Mouse (Mus musculus) midbrain, embryonic 15.5 days (tissue): Measurements from ENCODE around the gene Sgpp1. TPM values are rescaled to one million over a fixed set of nuclear protein-coding genes. Genes with fewer than 3 reads are reported as not detected.
"Not testable (repeated sequence)": the region's sequence is repeated elsewhere in the genome, so short reads cannot be mapped to it uniquely, and the experiment has no call there.

Source experiments
- ATAC-seq: fragments of 200-750 bp; cut with Nextera tagmentation; replicated peaks from 2 replicates; pipeline ENCODE4 v1.8.0; 2017; ENCODE audit warnings: moderate TSS enrichment
- H3K27ac ChIP-seq: fragments of 300-500 bp; sonication (generic); 2 replicates; pipeline ENCODE4 v1.5.1; 2015; ENCODE audit warnings: mild to moderate bottlenecking, inconsistent platforms
- H3K27me3 ChIP-seq: fragments of 300-500 bp; sonication (generic); replicated peaks from 2 replicates; pipeline ENCODE4 v1.6.1; 2015; ENCODE audit warnings: inconsistent platforms
- H3K36me3 ChIP-seq: fragments of 300-500 bp; sonication (generic); replicated peaks from 2 replicates; pipeline ENCODE4 v1.6.1; 2015; ENCODE audit warnings: inconsistent platforms
- H3K4me1 ChIP-seq: fragments of 300-500 bp; sonication (generic); 2 replicates; pipeline ENCODE4 v1.6.1; 2015; ENCODE audit warnings: inconsistent platforms
- H3K4me2 ChIP-seq: fragments of 300-500 bp; sonication (generic); 2 replicates; pipeline ENCODE4 v1.6.1; 2015; ENCODE audit warnings: inconsistent platforms, mild to moderate bottlenecking, moderate library complexity
- H3K4me3 ChIP-seq: fragments of 300-500 bp; sonication (generic); 2 replicates; pipeline ENCODE4 v1.5.1; 2015; ENCODE audit warnings: mild to moderate bottlenecking, inconsistent platforms
- H3K9ac ChIP-seq: fragments of 300-500 bp; sonication (generic); 2 replicates; pipeline ENCODE4 v1.6.1; 2015; ENCODE audit warnings: mild to moderate bottlenecking, inconsistent platforms
- H3K9me3 ChIP-seq: fragments of 300-500 bp; sonication (generic); 2 replicates; pipeline ENCODE4 v1.6.1; 2016; ENCODE audit warnings: inconsistent platforms
- WGBS: fragments of 180-500 bp; shearing (Covaris S2); methylation state at CpG from one replicate; pipeline ENCODE4 v1.1.7; 2015; ENCODE audit warnings: mixed read lengths; 5-methylcytosine and 5-hydroxymethylcytosine counted together
- polyA plus RNA-seq: library from polyadenylated mRNA; unstranded; fragments of >200 nt; fragmentation: Nextera tagmentation; extraction: Ambion mirVana; gene quantifications from 2 replicates; pipeline ENCODE4 v1.2.1, GENCODE M21; 2015

Gene Sgpp1
- polyA plus RNA-seq, 1 experiment from 2014 or later = 12.5 TPM

- no peak overlapping the region for H3K4me3 ChIP-seq
- ATAC-seq = no peak
- H3K4me2 ChIP-seq = no peak overlapping the region
- no peaks in the 10 kb centered on the region for H3K36me3 ChIP-seq
- H3K4me1 ChIP-seq = no peaks in the 10 kb centered on the region
- H3K9me3 ChIP-seq = no peaks in the 10 kb centered on the region
- H3K27me3 ChIP-seq = no peaks in the 10 kb centered on the region
- 89% methylated on average over 7 of the region's 7 CpGs for WGBS
- no peak overlapping the region for H3K9ac ChIP-seq
- no peak overlapping the region for H3K27ac ChIP-seq
Measured at GRCm38 (mm10) chr12:75706670-75707069, 28.9 kb downstream of the Sgpp1 start.

GRCm38 (mm10) chr12:75702739-75703122 is 32.8 kb downstream of the Sgpp1 start:
- H3K27ac ChIP-seq = no peak overlapping the region
- no peak for ATAC-seq
- no peaks in the 10 kb centered on the region for H3K27me3 ChIP-seq
- no peak overlapping the region for H3K4me2 ChIP-seq
- H3K9ac ChIP-seq = no peak overlapping the region
- WGBS = 90% methylated on average over 3 of the region's 3 CpGs
- H3K4me1 ChIP-seq = no peaks in the 10 kb centered on the region
- no peaks in the 10 kb centered on the region for H3K36me3 ChIP-seq
- H3K9me3 ChIP-seq = no peaks in the 10 kb centered on the region
- H3K4me3 ChIP-seq = no peak overlapping the region

- Histone ChIP-seq H3K36me3 (no peaks in the 10 kb centered on the region), H3K4me1 (no peaks in the 10 kb centered on the region), H3K4me3 (no peak overlapping the region), H3K27me3 (no peaks in the 10 kb centered on the region), H3K27ac (no peak overlapping the region), H3K4me2 (peak overlapping the region; percentile 35), H3K9ac (no peak overlapping the region), H3K9me3 (no peaks in the 10 kb centered on the region)
- WGBS = 79% methylated on average over 14 of the region's 14 CpGs
- no peak for ATAC-seq
Measured at GRCm38 (mm10) chr12:75702084-75702738, 33.3 kb downstream of the Sgpp1 start.

GRCm38 (mm10) chr12:75701173-75702083 is 34.1 kb downstream of the Sgpp1 start:
- no peak overlapping the region for H3K9ac ChIP-seq
- ATAC-seq = peak; percentile 17; the same call in 1 of the 2 replicates
- H3K4me2 ChIP-seq = peak overlapping the region; percentile 35
- WGBS = 47% methylated on average over 21 of the region's 21 CpGs
- no peaks in the 10 kb centered on the region for H3K36me3 ChIP-seq
- H3K27me3 ChIP-seq = no peaks in the 10 kb centered on the region
- no peak overlapping the region for H3K27ac ChIP-seq
- H3K4me1 ChIP-seq = no peaks in the 10 kb centered on the region
- H3K4me3 ChIP-seq = no peak overlapping the region
- H3K9me3 ChIP-seq = no peaks in the 10 kb centered on the region

- Histone ChIP-seq H3K27me3 (no peaks in the 10 kb centered on the region), H3K9me3 (no peaks in the 10 kb centered on the region), H3K27ac (no peak overlapping the region), H3K4me2 (no peak overlapping the region), H3K4me1 (no peaks in the 10 kb centered on the region), H3K9ac (no peak overlapping the region), H3K36me3 (no peaks in the 10 kb centered on the region), H3K4me3 (no peak overlapping the region)
- 98% methylated on average over 3 of the region's 3 CpGs for WGBS
- no peak for ATAC-seq
Measured at GRCm38 (mm10) chr12:75698692-75699091, 36.8 kb downstream of the Sgpp1 start.

GRCm38 (mm10) chr12:75695845-75696244 is 39.7 kb downstream of the Sgpp1 start:
- not testable (repeated sequence) for H3K27me3 ChIP-seq, H3K9ac ChIP-seq, H3K4me3 ChIP-seq, ATAC-seq, H3K9me3 ChIP-seq, H3K4me1 ChIP-seq, H3K4me2 ChIP-seq, H3K36me3 ChIP-seq, H3K27ac ChIP-seq
- 78% methylated on average over 1 of the region's 1 CpGs for WGBS

- no peak for ATAC-seq
Measured at GRCm38 (mm10) chr12:75689003-75689402, 46.5 kb downstream of the Sgpp1 start.

GRCm38 (mm10) chr12:75687314-75687713 is 48.2 kb downstream of the Sgpp1 start:
- Histone ChIP-seq H3K9me3 (no peaks in the 10 kb centered on the region), H3K4me3 (no peak overlapping the region), H3K27ac (no peak overlapping the region), H3K4me1 (no peaks in the 10 kb centered on the region), H3K27me3 (no peaks in the 10 kb centered on the region), H3K4me2 (no peak overlapping the region), H3K36me3 (no peaks in the 10 kb centered on the region), H3K9ac (no peak overlapping the region)
- ATAC-seq = no peak
- WGBS = 78% methylated on average over 4 of the region's 4 CpGs

More at GRCm38 (mm10) chr12:75689003-75689402, 46.5 kb downstream of the Sgpp1 start:
- Histone ChIP-seq H3K9me3 (no peaks in the 10 kb centered on the region), H3K36me3 (no peaks in the 10 kb centered on the region), H3K27me3 (no peaks in the 10 kb centered on the region), H3K4me3 (no peak overlapping the region), H3K27ac (no peak overlapping the region), H3K9ac (no peak overlapping the region), H3K4me1 (no peaks in the 10 kb centered on the region), H3K4me2 (no peak overlapping the region)
- WGBS = 88% methylated on average over 2 of the region's 2 CpGs

GRCm38 (mm10) chr12:75684026-75684425 is 51.5 kb downstream of the Sgpp1 start:
- H3K27ac ChIP-seq, H3K27me3 ChIP-seq, H3K9me3 ChIP-seq, ATAC-seq, H3K4me2 ChIP-seq, H3K4me3 ChIP-seq, H3K4me1 ChIP-seq, H3K36me3 ChIP-seq, H3K9ac ChIP-seq: not testable (repeated sequence)
- WGBS = 89% methylated on average over 4 of the region's 4 CpGs

GRCm38 (mm10) chr12:75683598-75683997 is 51.9 kb downstream of the Sgpp1 start:
- Histone ChIP-seq H3K36me3 (no peaks in the 10 kb centered on the region), H3K27ac (no peak overlapping the region), H3K4me3 (no peak overlapping the region), H3K4me2 (no peak overlapping the region), H3K4me1 (no peaks in the 10 kb centered on the region), H3K27me3 (no peaks in the 10 kb centered on the region), H3K9ac (no peak overlapping the region), H3K9me3 (no peaks in the 10 kb centered on the region)
- no peak for ATAC-seq
- WGBS = 92% methylated on average over 4 of the region's 4 CpGs

GRCm38 (mm10) chr12:75682842-75683241 is 52.7 kb downstream of the Sgpp1 start:
- no peaks in the 10 kb centered on the region for H3K9me3 ChIP-seq
- H3K4me1 ChIP-seq = no peaks in the 10 kb centered on the region
- 82% methylated on average over 2 of the region's 2 CpGs for WGBS

GRCm38 (mm10) chr12:75681101-75681500 is 54.4 kb downstream of the Sgpp1 start:
- no peak for ATAC-seq
- Histone ChIP-seq H3K27me3 (no peaks in the 10 kb centered on the region), H3K27ac (no peak overlapping the region), H3K9me3 (no peaks in the 10 kb centered on the region), H3K4me1 (no peaks in the 10 kb centered on the region), H3K9ac (no peak overlapping the region), H3K36me3 (no peaks in the 10 kb centered on the region), H3K4me3 (no peak overlapping the region), H3K4me2 (no peak overlapping the region)
- 88% methylated on average over 4 of the region's 4 CpGs for WGBS

More at GRCm38 (mm10) chr12:75682842-75683241, 52.7 kb downstream of the Sgpp1 start:
- H3K36me3 ChIP-seq = no peaks in the 10 kb centered on the region
- H3K9ac ChIP-seq = no peak overlapping the region
- H3K27me3 ChIP-seq = no peaks in the 10 kb centered on the region
- no peak overlapping the region for H3K4me2 ChIP-seq
- H3K27ac ChIP-seq = no peak overlapping the region
- no peak for ATAC-seq
- no peak overlapping the region for H3K4me3 ChIP-seq
